Mouse (Mus musculus): ENCODE measurements around the gene Ppp1r10. TPM values are rescaled to one million over a fixed set of nuclear protein-coding genes. Genes with fewer than 3 reads are reported as not detected.
A peak's percentile ranks its signal among the peaks of the same experiment; 100 is the strongest.
"Not testable (repeated sequence)": the region's sequence is repeated elsewhere in the genome, so short reads cannot be mapped to it uniquely, and the experiment has no call there.

Ppp1r10 gene
- total RNA-seq, 2 experiments from 2014 or later, result 78.6 to 82.8 TPM

DNA sequence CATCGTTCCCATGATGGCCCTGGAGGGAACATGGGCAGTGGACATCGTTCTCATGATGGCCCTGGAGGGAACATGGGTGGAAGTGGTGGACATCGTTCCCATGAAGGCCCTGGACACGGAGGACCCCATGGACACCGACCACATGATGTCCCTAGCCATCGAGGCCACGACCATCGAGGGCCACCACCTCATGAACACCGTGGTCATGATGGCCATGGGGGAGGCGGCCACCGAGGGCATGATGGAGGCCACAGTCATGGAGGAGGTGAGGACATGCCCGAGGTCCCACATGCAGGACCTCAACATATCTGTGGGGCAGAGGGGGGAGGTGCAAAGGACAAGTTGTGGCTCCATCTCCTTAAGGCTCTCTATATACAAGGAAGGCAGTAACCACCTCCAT, 14.4 kb downstream of the Ppp1r10 start:
- DNase-seq, result no peak

- no peak for DNase-seq
Observed at GRCm38 (mm10) chr17:35932608-35933007, 16.4 kb downstream of the Ppp1r10 start.

- DNase-seq, result not testable (repeated sequence)
Observed at GRCm38 (mm10) chr17:35935763-35936162, 19.5 kb downstream of the Ppp1r10 start.

DNA sequence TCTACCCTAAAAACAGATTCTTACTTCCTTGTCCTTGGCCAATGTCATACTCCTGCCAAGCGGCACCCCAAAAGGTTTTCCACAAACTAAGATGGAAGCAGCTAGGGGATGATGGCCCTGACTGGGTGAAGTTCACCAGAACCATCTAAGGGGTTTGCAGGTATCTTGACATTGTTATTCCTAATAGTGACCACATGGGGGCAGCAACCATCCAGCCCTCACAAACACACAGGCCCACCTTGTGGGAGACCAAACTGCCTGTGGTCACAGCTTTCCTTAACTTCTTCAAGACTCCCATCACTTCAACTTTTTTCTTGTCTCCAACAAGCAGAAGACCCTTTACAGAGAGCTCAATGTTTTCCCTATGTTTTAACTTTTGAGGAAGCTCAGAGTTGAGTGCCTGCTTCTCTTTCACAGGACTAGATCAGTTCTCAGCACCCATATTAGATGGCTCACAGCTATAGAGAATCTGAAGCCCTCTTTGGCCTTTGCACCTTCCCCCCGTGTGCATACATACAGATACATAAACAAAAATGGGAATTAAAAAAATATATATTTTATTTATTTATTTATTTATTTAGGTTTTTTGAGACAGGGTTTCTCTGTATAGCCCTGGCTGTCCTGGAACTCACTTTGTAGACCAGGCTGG, 21.6 kb downstream of the Ppp1r10 start:
- peak in 1 of 2 experiments; percentile 35 for DNase-seq

- no peak for DNase-seq
Observed at GRCm38 (mm10) chr17:35939108-35939507, 22.9 kb downstream of the Ppp1r10 start.

DNA sequence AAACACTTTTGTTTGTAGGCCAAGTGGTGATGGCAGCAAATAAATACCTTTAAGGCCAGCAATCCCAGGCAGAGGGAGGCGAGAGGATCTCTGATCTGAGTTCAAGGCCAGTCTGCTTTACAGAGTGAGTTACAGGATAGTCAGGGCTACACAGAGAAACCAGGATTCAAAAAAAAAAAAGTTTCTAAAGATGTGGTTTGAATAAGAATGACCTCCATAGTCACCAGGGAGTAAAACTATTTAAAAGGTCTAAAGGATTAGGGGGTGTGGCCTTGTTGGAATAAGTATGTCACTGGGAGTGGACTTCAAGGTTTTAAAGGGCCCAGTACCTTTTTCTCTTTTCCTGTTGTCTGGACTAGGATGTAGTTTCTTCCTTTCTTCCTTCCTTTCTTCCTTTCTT, 23.7 kb downstream of the Ppp1r10 start:
- DNase-seq, result no peak

- DNase-seq, result not testable (repeated sequence)
Observed at GRCm38 (mm10) chr17:35950946-35951345, 34.7 kb downstream of the Ppp1r10 start.

GRCm38 (mm10) chr17:35952559-35952958, 36.3 kb downstream of the Ppp1r10 start:
- DNase-seq, result not testable (repeated sequence)

DNA sequence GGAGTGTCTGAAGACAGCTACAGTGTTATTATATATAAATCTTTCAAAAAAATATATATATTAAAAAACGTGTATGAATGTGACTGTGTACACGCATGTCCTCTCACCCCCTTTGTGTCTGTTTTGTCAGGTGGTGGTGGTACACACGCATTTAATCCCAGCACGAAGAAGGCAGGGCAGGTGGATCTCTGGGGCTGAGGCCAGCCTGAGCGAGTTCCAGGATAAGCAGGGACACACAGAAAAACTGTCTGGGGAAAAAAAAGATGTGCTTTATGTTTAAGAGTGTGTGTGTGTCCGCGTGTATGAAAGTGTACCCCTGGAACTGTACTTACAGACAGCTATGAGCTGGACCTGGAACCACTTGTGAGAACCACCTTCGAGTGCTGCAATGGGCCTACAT, 38.4 kb downstream of the Ppp1r10 start:
- DNase-seq, result no peak

- DNase-seq, result no peak
Observed at GRCm38 (mm10) chr17:35958533-35959223, 42.4 kb downstream of the Ppp1r10 start.

- no peak for DNase-seq
Observed at GRCm38 (mm10) chr17:35963279-35963678, 47.0 kb downstream of the Ppp1r10 start.

DNA sequence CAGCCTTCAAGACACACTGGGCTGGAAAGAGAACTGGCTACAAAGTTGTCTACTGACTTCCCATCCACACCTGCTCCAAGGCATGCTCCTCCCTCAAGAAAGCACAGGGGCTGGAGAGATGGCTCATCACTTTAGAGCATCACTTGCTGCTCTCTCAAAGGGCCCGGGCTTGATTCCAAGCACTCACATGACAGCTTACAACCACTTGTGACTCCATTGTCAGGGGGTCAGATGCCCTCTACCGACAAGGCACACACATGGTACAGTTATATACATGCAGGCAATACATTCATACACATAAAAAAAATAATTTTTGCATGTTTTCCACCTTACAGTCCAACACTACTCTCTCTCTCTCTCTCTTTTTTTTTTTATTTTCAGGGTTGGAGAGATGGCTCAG, 51.4 kb downstream of the Ppp1r10 start:
- DNase-seq, result no peak

DNA sequence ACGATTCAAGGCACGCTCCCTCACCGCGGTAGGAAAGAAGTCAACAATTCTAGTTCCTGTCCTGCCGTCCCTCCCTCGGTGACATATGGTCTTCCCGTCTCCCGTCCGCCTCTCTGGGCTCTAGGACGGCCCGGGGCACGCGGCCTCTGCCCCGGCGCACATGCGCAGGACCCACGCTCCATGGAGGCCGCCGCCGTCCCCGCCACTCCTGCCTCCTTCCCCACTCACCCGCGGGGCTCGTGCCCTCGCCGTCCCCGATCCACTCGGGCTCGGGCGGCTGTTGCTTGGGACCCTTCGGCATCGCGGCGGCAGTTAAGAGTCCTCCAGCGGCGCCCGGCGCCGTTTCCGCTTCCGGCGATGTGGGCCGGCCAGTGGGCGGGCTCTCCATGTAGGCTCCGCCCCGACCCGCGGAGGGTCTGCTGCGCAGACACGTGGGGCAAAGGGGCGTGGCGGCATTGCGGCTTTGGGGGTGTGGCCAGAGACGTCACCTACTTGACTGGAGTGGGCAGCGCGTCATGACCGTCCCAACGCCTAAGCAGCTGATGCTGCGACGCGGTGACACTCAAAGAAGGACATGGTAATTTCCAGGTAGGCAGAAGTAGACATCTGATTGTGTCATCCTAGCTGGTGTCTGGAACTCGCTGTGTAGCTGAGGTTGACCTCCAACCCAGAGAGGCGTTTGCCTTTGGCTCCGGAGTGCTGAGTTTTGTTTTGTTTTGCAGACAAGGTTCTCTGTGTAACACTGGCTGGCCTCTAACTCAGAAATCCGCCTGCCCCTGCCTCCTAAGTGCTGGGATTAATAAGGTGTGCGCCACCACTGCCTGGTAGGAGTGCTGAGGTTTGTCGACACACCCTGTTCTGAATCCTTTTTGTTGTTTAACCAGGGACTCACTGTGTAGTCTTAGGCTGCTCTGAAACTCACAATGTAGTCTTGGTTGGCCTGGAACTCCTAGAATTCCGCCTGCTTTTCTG, 53.5 kb downstream of the Ppp1r10 start, which contains the start of gene Abcf1:
Gene Abcf1 (minus strand): TSS at position 344 of the 972 bp plus-strand sequence.
- peak; percentile 98 for DNase-seq

DNA sequence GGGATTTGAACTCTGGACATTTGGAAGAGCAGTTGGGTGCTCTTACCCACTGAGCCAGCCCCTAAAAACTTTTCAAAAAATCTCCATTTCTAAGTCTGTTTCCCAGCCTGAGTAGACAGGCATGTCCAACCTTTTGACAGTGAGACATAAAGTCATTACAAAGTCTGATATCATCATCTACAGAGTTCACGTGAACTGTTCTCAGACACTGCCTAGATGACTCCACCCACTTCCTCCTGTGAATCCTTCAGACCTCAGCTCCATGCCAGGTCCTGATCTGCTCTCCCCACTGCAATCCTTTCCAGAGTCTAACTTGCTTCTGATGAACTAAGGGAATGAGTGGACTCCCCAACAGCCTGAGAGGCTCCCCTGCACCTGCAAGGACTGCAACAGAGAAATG, 55.9 kb downstream of the Ppp1r10 start:
- no peak for DNase-seq

GRCm38 (mm10) chr17:35978811-35979400, 62.7 kb downstream of the Ppp1r10 start:
- DNase-seq, result peak; percentile 91

DNA sequence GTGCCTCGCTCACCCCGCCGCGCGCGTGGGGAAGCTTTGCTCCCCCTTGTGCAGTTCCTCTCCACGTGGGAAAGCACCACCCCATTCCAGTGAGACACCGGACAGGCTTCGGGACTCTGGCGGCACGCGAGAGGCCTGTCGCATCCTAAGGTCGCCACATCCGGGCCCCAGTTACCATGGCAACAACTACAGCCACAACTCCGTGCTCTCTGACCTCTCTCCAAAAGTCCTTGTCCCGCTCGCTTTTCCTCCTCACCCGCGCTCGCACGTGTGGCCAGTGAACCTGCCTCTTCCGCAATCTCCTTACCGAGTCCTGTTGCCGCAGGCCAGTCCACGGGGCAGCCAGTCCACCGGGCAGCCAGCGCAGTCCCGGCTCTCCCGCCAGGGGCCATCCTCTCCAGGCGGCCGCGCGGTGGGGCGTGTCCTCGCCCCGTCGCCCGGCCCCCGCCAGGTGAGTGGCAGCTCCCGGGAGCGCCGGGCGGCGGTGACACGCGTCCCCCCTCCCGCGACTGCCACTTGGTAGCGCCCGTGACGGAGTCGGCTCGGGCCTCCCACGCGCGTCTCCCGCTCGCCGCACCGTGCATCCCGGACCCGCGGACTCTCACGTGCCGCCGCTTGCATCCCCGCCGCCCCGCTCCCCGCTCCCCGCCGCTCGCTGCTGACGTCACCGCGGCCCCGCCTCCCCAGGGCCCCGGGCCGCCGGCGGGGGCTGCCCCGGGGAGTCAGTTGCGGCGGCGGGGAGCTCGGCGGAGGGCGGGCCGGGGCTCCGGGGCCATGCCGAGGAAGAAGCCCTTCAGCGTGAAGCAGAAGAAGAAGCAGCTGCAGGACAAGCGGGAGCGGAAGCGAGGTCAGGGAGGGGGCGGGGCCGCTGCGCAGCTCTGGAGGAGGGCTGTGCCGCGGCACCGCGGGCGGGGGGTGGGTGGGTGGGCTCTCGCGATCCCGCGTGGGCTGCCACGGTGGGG, 63.4 kb downstream of the Ppp1r10 start, which contains the start of the genes Gnl1 and Prr3:
Gene Gnl1 (plus strand): TSS at position 451 of the 962 bp plus-strand sequence.
Gene Prr3 (minus strand): TSS at position 836 of the 962 bp plus-strand sequence.
- DNase-seq, result peak; percentile 93

- DNase-seq, result peak; percentile 49 to 52
Observed at GRCm38 (mm10) chr17:35980363-35980754, 64.1 kb downstream of the Ppp1r10 start.

DNA sequence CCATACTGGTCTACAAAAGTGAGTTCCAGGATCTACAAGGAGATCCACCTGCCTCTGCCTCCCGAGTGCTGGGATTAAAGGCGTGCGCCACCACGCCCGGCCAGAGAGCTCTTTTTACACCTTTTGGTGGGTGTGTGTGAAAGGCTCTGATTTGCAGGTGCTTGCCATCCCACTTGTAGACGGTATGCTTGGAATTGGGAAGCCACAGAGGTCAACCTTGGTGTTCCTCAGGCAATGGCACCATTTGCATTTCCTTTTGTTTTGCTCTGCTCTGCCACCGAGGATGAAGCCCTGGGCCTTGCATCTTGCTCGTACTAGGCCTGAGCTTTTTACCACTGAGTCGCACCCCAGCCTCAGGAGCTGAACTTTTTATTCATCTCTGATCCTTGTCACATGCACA, 65.5 kb downstream of the Ppp1r10 start:
- DNase-seq, result no peak
